Mouse (Mus musculus): ENCODE results near the gene Fgf10.

Gene Fgf10

GRCm38 (mm10) chr13:118669491-118669890 is at the start of gene Fgf10:
Gene Fgf10 (plus strand): TSS chr13:118669791.
- no peak for DNase-seq

- no peak for DNase-seq
These were observed 39.7 kb upstream of the Fgf10 start for GRCm38 (mm10) chr13:118629661-118630428.

- DNase-seq = no peak
These were observed 38.1 kb upstream of the Fgf10 start for GRCm38 (mm10) chr13:118631500-118631899.

GRCm38 (mm10) chr13:118636047-118636446 is 33.5 kb upstream of the Fgf10 start:
- DNase-seq = no peak

- no peak for DNase-seq
These were observed 27.0 kb upstream of the Fgf10 start for GRCm38 (mm10) chr13:118642585-118642984.

- no peak for DNase-seq
These were observed 26.5 kb upstream of the Fgf10 start for GRCm38 (mm10) chr13:118643138-118643537.

GRCm38 (mm10) chr13:118656991-118657390 is 12.6 kb upstream of the Fgf10 start:
- no peak for DNase-seq

GRCm38 (mm10) chr13:118658031-118658430 is 11.6 kb upstream of the Fgf10 start:
- DNase-seq = no peak

- no peak for DNase-seq
These were observed 10.8 kb upstream of the Fgf10 start for GRCm38 (mm10) chr13:118658608-118659326.

GRCm38 (mm10) chr13:118661664-118662063 is 7.9 kb upstream of the Fgf10 start:
- DNase-seq = no peak

- DNase-seq = no peak
These were observed 4.7 kb upstream of the Fgf10 start for GRCm38 (mm10) chr13:118664901-118665300.

- DNase-seq = no peak
These were observed 9.6 kb downstream of the Fgf10 start for GRCm38 (mm10) chr13:118679228-118679627.

- no peak for DNase-seq
These were observed 23.5 kb downstream of the Fgf10 start for GRCm38 (mm10) chr13:118693049-118693448.

- no peak for DNase-seq
These were observed 25.5 kb downstream of the Fgf10 start for GRCm38 (mm10) chr13:118695103-118695502.

GRCm38 (mm10) chr13:118703727-118704126 is 34.1 kb downstream of the Fgf10 start:
- no peak for DNase-seq

- no peak for DNase-seq
These were observed 36.1 kb downstream of the Fgf10 start for GRCm38 (mm10) chr13:118705716-118706115.

GRCm38 (mm10) chr13:118709912-118710311 is 40.3 kb downstream of the Fgf10 start:
- no peak for DNase-seq

GRCm38 (mm10) chr13:118713626-118714150 is 44.1 kb downstream of the Fgf10 start:
- DNase-seq = no peak

- no peak for DNase-seq
These were observed 44.9 kb downstream of the Fgf10 start for GRCm38 (mm10) chr13:118714284-118715065.

- DNase-seq = no peak
These were observed 45.8 kb downstream of the Fgf10 start for GRCm38 (mm10) chr13:118715066-118716018.

- no peak for DNase-seq
These were observed 46.7 kb downstream of the Fgf10 start for GRCm38 (mm10) chr13:118716265-118716664.

GRCm38 (mm10) chr13:118716726-118717125 is 47.1 kb downstream of the Fgf10 start:
- DNase-seq = no peak
